Mouse (Mus musculus) mesoderm, embryonic 11.5 days (tissue): ENCODE measurements around the gene Slc1a2.

Experiments
- DNase-seq: peaks from one replicate; pipeline ENCODE4 v3.0.0-alpha.2; 2012; ENCODE audit warnings: low read depth, low spot score

Gene Slc1a2

DNA sequence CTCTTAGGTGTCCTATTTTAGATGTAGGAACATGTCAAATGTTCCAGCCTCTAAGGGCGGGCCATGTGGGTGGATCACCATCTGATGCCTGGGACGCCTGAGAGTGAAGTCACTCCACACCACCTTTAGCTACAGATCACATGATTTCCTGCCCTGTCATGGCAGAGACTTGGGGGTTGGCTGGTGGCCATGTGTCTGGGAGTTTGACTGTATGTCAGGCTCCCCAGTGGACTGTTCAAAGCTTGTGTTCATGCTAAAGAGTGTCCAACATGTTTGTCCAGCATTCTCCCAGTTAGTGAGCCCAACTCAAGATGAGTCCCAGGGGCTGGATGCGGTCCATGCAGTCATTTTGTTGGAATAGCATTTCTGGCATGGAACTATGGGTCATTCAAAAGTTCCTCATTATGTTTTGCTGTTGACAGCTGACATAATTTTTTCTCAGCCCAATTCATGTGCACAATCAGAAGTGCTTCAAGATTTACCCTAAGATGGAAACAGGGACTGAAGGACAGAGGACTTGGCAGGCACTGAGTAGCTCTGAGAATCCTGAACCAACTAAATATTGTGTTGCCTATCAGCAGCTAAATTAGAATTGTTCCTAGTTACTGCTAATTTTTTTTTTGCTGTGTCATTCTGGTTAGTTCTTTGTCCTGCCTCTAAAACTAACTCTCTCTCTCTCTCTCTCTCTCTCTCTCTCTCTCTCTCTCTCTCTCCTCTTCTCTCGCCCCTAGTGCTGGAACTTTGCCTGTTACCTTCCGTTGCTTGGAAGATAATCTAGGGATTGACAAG lies 102.0 kb downstream of the Slc1a2 start:
- no peak for DNase-seq

DNA sequence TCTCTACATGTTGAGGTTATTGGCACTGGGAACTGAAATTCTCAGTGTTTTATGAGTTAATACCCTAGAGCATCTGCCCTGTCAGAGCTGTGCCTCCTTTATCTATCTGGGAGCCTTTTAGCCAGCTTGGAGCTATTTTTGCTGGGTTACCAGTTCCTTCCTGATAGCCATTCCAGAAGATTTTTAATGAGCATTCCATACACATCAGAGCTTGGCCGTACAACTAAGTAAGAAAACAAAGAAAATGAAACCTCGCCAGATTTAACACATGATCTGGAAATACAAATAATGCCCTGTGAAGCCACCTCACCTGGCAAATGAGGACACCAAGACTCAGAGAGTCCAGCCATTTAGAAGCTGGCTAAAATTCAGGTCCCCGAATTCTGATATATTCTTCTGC lies 104.7 kb downstream of the Slc1a2 start:
- no peak for DNase-seq

DNA sequence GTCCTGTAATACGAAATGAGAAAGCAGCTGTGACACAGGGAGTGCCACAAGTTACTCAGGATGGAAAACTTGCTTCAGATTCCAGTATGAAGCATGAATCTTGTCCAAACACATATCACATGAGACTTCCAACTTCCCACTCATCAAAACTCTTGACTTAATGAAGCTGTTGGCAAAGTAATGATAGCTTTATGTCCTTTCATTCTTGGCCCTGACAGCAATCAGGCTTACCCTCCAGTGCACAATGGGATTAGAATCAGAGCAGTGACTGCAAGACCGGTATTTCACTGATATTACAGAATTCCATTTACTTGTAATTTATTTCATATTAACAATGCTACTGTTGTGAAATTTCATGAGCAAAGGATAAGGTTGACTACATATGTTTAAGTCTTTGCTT lies 105.5 kb downstream of the Slc1a2 start:
- DNase-seq: no peak

DNA sequence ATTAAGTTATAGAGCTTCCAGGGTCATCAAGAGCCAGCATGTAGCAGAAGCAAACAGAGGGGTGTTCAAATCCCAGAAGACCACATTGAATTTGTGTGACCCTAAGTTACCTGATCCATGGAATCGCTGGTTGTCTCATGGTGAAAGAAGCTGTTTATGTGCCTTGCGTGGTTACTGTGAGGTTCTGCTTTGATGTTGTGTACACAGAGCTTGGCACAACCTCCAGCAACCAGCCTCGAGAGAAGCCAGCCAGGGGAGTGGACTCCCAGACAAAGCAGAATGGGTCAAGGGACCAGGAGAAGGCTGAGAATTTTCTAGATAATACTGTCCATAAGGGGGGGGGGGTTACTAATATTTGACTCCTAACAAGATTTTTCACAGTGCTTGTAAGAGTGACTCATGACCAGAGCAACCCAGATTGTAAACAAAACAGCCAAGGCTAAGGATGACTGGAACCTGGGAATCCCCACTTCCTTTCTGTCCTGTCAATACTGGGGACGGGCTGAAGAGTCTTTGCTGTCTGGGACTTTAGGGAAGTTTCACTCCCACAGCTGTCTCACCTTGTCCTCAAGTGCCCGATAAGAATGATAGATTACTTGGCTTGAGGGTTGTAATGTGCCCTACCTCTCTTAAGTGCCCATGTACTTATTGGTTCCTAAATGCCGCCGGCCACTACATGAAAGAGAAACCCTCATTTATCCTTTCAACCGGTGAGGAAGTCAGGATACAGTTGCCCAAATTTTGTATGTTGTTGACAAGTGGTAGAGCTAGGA lies 106.3 kb downstream of the Slc1a2 start:
- DNase-seq: no peak

DNA sequence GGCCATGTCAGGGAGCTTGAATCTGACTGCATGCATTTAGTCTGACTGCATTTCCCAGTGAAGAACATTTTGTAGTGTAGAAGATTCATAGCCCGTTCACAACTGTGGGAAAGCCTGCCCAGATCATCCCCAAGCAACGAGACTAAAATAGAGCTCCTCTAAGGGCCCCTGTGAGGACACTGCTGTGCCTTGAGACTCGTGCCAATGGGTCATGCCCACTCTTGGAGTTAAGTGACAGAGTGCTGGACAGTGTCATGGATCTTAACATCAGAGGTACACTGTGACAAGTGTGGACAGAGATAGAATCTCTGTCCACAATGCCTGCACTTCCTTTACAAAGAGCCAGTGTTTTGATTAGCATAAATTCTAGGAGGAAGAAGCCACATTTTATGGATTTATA lies 109.8 kb downstream of the Slc1a2 start:
- DNase-seq: no peak

DNA sequence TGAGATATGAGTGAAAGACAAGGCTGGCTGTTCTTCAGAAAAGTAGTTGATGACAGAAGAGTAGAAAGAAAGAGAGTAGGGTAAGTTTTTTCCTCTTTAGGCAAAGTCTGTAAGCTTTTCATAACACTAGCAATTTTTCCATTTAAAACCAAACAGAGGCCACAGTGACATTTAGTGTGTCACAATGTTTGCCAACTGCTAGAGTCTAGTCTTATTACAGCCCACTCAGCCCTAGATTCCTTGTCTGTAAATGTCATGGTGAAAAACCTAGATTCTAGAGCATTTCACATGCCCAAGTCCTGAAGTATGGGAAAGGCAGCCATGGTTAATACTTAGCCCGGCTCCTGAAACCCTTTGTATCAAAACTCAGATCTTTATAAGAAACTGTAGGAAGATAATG lies 112.8 kb downstream of the Slc1a2 start:
- no peak for DNase-seq

DNA sequence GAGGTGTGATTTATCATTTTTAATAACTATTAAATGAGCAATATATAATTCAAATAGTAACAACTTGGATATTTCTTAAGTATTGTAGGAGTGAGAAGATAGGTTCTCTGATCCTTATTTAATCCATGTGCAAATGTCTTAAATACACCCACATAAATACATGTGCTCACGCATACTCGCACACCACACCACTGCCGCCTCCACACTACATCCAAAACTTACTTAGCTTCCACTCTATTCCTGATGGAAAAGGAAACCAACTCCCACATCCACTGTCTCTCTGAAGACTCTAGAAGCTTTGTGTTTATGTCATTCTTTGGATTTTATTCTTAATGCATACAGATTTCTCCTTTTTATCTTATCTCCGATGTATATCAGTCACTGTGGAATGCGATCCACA lies 113.8 kb downstream of the Slc1a2 start:
- no peak for DNase-seq

DNA sequence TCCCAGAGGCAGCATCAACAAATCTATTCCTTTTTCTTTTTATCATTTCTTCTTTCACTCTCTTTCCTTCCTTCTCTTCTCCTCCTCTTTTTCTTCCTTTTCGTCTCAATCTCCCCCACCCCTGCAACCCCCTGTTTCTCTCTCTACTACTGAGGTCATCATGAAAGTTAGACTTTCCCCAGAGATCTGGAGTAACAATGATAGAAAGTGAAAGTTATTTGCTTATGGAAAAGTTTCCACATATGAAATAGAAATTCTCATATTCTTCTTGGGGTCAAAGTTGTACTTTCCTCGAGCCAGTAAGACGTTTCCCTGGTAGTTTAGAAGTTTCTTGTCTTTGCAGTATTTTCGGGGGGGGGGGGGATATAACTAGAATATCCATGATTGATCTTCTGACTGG lies 116.2 kb downstream of the Slc1a2 start:
- DNase-seq: no peak

DNA sequence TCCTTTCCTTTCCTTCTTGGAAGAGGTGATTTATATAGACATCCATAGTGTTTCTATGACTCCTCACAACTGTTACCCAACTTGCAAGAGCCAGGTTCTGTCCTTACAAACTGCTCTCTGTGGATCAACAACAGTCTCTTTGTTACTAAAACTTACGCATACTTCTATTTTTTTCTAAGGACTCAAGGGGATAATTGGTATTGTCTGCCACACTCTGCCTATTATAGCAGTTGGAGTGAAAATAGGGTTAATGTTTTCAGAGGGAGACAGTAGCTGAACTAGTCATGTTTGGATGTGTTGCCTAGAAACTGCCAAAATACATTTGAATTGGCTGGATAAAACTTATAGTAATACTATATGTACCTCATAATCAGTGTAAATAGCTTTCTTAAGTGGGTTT lies 117.1 kb downstream of the Slc1a2 start:
- DNase-seq: no peak

DNA sequence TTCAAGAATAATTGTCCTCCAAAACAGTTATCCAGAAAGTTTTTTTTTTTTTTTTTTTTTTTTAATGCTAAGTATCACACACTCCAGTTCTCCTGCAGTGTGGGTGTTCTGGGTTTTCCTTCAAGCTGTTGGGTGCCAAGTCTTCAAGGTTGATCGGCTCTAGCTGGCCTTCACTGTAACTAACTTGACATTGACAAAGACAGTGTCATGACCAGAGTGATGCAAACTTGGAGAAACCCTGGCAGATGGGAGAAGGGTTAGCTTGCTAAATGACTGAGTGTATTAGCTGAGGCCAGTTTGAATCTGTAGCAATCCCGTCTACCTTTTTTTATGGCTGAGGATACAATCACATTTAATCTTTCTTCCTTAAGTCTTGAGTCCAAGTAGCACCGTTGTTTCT lies 119.7 kb downstream of the Slc1a2 start:
- no peak for DNase-seq

DNA sequence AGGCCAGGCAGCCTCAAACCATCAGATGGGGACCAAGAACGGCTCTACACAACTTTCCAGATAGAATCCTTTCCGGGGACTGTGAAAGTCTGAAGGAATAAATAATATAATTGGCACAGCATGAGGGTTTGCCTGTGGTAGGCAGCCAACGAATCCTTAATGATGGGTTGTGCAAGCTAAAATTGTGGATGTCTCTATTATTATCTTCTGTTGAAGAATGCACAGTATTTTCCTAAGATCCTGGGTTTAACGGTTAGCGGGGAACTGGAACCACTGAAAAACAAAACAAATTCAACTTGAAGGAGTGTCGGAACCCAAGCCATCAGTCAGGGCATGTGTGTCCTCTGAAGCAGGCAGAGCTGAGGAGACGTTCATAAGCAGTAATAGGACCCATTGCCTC lies 124.3 kb downstream of the Slc1a2 start:
- no peak for DNase-seq

DNA sequence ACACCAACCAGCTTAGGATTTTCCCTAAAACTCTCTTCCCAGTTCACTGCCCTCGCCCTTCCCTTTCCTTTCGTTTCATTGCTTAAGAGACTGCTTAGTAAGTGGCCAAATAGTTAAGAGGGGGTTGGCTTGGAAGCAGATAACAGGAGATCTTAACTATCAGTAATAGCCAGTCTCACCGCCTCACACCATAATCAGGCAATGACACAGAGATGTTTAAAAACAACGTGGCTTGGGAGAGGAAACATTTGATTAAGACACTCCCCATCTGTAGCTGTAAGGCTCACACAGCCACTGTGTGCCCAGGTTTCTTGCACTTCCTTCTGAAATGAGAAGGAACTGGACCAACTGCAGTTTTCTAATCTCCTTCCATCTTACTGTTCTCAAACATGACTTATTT lies 127.2 kb downstream of the Slc1a2 start:
- no peak for DNase-seq

DNA sequence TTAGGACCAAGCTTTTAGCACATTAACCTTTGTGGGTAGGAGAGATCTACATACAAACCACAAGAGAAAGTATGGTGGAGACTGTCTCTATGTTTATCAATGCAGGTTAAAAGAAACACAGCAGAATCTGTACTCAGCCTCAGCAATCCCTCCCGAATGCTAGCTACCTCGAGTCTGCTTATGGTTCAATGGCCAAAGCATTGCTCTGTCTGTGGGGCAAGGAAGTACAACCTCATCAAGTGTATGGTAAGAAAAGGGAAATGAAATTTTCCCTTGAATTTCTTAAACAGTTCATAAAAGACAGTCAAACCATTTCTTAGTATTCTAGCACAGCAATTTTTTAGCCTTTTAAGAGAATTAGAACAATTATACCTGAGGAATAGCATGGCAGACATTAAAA lies 133.2 kb downstream of the Slc1a2 start:
- DNase-seq: no peak

DNA sequence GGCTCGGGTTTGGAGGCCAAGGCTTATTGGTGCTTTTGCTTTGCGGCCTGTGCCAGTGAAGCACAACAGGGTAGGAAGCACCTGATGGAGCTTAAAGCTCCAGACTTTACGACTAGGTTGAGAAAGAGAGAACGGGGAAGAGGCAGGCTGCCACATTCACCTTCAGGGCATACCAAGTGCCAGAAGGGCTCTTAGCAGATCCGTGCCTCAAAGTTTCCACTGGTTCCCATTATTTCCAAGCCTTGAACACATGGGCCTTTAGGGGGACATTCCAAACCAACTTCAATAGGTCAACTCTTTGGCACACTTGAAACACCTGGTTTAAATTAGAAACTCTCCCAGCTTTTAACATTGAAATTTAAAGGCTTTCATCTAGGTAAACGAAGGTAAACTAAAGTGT lies 134.3 kb downstream of the Slc1a2 start:
- no peak for DNase-seq

DNA sequence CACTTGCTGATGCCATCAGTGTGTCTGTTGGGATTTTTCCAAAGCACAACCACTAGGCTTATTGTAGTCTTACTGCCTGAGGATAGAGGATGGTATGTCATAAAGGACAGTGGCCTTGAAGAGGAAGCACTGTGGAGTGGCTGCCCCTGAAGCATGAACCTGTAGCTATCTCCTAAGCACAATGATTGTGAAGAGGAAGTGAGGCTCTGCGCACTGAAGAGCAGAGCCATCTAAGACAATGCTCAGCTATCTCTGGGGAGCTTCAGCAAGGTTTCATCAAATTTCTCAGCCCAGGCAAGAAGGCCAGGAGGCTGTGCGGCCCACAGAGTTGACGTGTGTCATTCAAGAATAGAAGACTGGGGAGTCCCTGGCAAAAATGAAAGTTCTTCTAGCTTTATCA lies 136.6 kb downstream of the Slc1a2 start:
- DNase-seq: no peak

DNA sequence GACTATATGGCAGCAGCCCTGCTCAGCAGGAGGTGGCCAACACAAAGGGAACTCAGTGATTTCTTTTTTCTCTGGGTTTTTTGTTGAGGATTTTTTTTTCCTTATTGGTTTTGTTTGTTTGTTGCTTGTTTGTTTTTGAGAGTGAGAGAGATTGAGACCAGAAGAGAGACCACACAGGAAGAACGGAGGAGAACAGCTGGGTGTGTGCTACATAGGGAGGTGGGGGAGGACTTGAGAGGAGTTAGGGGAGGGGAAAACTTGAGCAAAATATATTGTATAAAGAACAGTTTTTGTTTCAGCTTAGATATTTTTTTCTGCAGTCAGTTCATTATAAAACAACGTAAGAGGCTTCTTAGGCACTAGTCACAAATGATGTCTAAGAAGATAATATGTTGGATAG lies 139.7 kb downstream of the Slc1a2 start:
- DNase-seq: no peak

DNA sequence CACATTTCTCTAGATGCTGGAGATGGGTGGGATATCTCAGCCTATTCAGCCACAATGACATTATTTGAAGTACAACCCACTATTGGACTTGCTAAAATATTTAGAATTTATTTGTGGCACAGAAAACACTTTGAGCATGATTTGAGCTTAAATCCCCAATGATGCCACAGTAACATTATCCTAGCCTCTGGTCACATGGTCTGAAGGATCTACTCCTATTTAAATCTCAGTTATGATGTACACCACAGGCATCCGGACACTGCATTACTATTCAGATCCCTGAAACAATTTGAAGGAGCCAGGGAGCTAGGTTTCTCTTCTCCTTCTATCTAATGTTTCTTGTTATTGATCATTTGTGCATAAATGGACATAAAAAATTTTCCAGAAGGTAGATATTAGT lies 143.4 kb downstream of the Slc1a2 start:
- no peak for DNase-seq

DNA sequence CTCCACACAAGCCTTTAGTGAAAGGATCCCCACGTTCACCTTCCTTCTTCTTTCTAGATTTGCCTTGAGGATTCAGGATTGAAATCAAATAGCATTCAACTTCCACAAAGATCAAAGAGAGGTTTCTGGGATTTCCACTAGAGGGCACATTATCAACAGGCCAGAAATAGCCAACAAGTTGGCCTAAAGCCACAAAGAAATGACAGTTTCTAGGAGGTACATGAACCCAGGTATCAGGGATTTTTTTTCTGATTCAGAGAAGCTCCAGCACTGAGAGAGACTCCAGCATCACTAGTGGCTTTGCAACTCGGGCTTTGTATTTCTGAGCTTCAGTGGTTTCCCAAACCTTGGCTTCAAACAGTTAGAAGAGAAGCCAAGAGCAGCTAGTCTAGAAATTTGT lies 145.7 kb downstream of the Slc1a2 start:
- DNase-seq: peak; percentile 26

DNA sequence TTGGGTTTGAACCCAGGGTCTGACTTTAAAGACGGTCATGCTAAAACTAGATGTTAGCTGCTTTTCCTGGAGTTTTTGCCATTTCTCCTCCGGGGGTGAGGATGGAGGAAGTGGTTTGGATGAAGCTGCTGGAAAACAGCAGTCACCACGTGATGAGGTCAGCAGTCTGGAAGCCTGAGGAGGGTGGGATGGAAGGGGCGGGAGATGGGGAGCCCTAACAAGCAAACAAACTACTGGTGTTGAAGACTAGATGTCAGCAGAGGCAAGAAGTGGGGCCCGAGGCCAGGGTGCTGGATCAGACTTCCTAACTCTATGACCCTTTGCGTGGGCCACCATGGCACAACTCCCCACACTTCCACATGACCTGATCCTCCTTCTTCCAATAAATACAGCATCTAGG lies 146.8 kb downstream of the Slc1a2 start:
- DNase-seq: no peak

DNA sequence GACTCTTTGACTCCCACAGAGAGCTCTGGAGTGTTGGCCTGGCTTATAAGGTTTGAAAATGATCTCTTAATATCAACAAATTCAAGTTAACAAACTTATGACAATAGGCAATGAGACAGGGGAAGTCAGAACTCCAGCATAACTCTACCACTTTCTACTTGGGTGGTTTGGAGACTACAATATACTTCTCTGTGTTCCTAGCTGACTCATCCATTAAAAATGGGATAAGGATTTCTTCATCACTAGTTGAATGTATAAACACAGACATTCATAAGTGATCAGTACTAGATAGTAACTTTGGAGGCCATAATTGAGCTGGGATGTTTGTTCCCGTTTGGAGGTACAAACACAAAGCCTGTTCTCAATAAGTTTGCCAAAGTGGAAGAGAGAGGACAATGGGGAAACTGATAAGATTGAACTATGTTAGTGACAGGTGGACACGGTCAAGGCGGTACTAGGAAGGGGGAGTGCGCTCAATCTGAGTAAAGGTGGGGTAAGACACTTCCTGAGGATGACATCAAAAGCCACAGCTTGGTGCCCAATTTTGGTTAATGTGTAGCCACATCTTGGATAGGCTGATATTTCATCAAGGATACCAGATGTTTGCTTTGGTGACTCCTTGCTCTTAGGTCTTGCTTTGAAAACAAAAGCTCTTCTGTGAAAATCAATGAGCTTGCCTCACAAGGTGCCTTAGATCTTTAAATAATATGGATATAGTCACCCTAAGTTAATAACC lies 147.5 kb downstream of the Slc1a2 start:
- no peak for DNase-seq

DNA sequence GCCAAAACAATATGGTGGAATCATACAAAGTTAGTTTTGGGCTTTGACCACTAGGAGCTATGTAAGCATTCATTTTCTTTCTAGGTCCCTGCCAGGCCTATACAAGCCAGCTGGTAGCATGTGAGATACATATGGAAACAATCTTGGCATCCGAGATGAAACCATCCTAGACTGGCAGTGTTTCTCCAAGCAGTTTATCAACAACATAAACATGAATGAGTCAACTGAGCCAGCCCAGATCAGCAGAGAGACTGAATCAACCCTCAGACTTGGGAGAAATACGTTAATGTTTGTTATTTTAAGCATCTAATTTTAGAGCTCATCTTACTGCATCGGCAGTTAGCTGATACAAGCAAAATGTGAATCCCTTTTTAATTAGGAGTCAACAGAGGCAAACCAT lies 149.2 kb downstream of the Slc1a2 start:
- no peak for DNase-seq

DNA sequence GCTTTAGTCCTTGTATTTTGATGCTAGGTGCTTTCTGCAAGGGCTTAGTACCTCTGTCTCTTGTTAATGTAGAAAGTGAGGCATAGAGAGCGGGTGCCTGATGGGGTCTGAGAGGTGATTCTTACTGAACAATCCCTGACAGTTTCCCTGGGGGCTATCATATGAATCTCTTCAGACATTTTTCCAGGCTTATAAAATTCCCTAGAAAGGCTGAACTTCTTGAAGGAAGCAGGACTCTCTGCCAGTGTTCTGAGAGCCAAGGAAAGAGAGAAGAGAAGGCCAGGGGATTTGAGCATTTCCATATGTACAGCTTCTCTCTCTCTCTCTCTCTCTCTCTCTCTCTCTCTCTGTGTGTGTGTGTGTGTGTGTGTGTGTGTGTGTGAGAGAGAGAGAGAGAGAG lies 151.0 kb downstream of the Slc1a2 start:
- no peak for DNase-seq

DNA sequence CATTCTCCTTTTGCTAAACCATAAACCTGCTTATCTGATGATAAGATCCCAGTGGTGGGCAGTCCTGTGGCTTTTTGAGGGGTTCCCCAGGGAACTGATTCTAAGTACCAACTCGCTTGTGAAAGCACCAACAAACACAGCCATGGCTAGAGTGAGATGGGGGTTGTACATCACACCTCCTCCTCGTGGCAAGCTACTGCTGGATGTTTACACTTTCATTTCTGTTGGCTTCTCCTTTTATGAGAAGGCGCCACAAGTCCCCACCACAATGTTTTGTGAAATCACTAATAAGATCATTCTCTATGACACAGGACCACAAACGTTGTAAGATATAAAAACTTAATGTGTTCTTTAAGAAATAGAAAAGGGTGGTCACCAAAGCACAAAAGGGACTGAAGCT lies 154.3 kb downstream of the Slc1a2 start:
- no peak for DNase-seq
